24 mouse cellular contexts compared by ENCODE assay signal in genomic region chr9:68790922-68791321, GRCm38 (mm10).
"Had no signal": no experiment of that assay in that cellular context is flagged by ENCODE, and none has a peak within 500 bp of the region (broad histone marks: within the 10 kb centered on the region; RNA-seq: fewer than 3 reads in every experiment).

No protein-coding gene starts in this region.

- H3K36me3 ChIP-seq: heart, embryonic 13.5 days; heart, embryonic 15.5 days; hindbrain, embryonic 13.5 days; hindbrain, embryonic 15.5 days; kidney, embryonic 15.5 days; limb, embryonic 12.5 days; limb, embryonic 15.5 days had no signal

- H3K9ac ChIP-seq: heart, embryonic 13.5 days; heart, embryonic 15.5 days; hindbrain, embryonic 13.5 days; hindbrain, embryonic 15.5 days; kidney, embryonic 15.5 days; limb, embryonic 12.5 days; limb, embryonic 15.5 days had no signal

- ATAC-seq: hindbrain, postnatal 0 days; intestine, embryonic 16.5 days had no signal

- DNase-seq: gastrocnemius, postnatal 14 days; gastrocnemius, postnatal 36 days; heart, adult 11 months; heart, adult 2 months; heart, postnatal 14 days; heart, postnatal 36 days; kidney, adult 11 months; kidney, adult 2 months; kidney, adult 9 months; kidney, postnatal 10 days; kidney, postnatal 25 days; layer of hippocampus, adult 9-11 months; layer of hippocampus, postnatal 36 days; left cerebral cortex, postnatal 4 days had no signal

- H3K4me2 ChIP-seq: heart, embryonic 11.5 days; heart, embryonic 13.5 days; heart, embryonic 15.5 days; hindbrain, embryonic 13.5 days; hindbrain, embryonic 15.5 days; kidney, embryonic 15.5 days; limb, embryonic 12.5 days; limb, embryonic 15.5 days had no signal

- H3K9me3 ChIP-seq: heart, embryonic 13.5 days; heart, embryonic 15.5 days; hindbrain, embryonic 13.5 days; hindbrain, embryonic 15.5 days; kidney, embryonic 15.5 days; limb, embryonic 12.5 days; limb, embryonic 15.5 days had no signal

- H3K4me3 ChIP-seq: heart, adult 2 months; heart, embryonic 13.5 days; heart, embryonic 15.5 days; hindbrain, embryonic 13.5 days; hindbrain, embryonic 15.5 days; kidney, embryonic 15.5 days; limb, embryonic 12.5 days; limb, embryonic 15.5 days had no signal

- H3K27me3 ChIP-seq: heart, embryonic 13.5 days; heart, embryonic 15.5 days; hindbrain, embryonic 13.5 days; hindbrain, embryonic 15.5 days; kidney, embryonic 15.5 days had no signal

- H3K27ac ChIP-seq: heart, adult 2 months; heart, embryonic 13.5 days; heart, embryonic 15.5 days; hindbrain, embryonic 13.5 days; hindbrain, embryonic 15.5 days; hindbrain, postnatal 0 days; kidney, embryonic 15.5 days; limb, embryonic 12.5 days; limb, embryonic 15.5 days had no signal
